10 mouse cellular contexts compared by ENCODE assay signal in genomic region chr9:114736442-114736841, GRCm38 (mm10). TPM values are rescaled to one million over a fixed set of nuclear protein-coding genes. Genes with fewer than 3 reads are reported as not detected.
DNase-seq lines count a peak whose midpoint lies in the region; ATAC-seq lines count a peak whose summit lies in the region.
"Had no signal": no experiment of that assay in that cellular context is flagged by ENCODE, and none has a peak within 500 bp of the region (broad histone marks: within the 10 kb centered on the region; RNA-seq: fewer than 3 reads in every experiment).

No protein-coding gene starts in this region.

- no peak overlapping the region for H3K9ac ChIP-seq in intestine, embryonic 16.5 days (ENCODE audit: low read depth, low read length)
- H3K9ac ChIP-seq in intestine, embryonic 15.5 days: no peak overlapping the region
- no peak overlapping the region for H3K9ac ChIP-seq in heart, embryonic 12.5 days

- peak; percentile 27; the same call in 1 of the 2 replicates for ATAC-seq in intestine, embryonic 16.5 days
- ATAC-seq in intestine, embryonic 15.5 days: no peak
- ATAC-seq in heart, embryonic 12.5 days (ENCODE audit: insufficient number of reproducible peaks, low FRiP score): peak; percentile 61
- ATAC-seq in megakaryocyte-erythroid progenitor cell, adult 5-6 weeks (replicated peaks; ENCODE audit: low FRiP score, low TSS enrichment, poor library complexity, severe bottlenecking): 0 out of 2 replicates have a peak, but pooled peaks have one; percentile 1

- WGBS in intestine, embryonic 16.5 days: 72% methylated on average over 11 of the region's 11 CpGs
- WGBS in intestine, embryonic 15.5 days: 69% methylated on average over 11 of the region's 11 CpGs
- WGBS in heart, embryonic 12.5 days: 36% methylated on average over 11 of the region's 11 CpGs

- no peaks in the 10 kb centered on the region for H3K27me3 ChIP-seq in intestine, embryonic 16.5 days (replicated peaks; ENCODE audit: control insufficient read depth, insufficient read depth, low read length)
- H3K27me3 ChIP-seq in intestine, embryonic 15.5 days (replicated peaks): no peaks in the 10 kb centered on the region
- H3K27me3 ChIP-seq in heart, embryonic 12.5 days (replicated peaks): no peaks in the 10 kb centered on the region

- H3K4me3 ChIP-seq in intestine, embryonic 16.5 days (ENCODE audit: low read length): no peak overlapping the region
- H3K4me3 ChIP-seq in intestine, embryonic 15.5 days (replicated peaks): no peak overlapping the region
- no peak overlapping the region for H3K4me3 ChIP-seq in heart, embryonic 12.5 days
- H3K4me3 ChIP-seq: erythroblast, embryonic 14.5 days; layer of hippocampus, adult 2 months had no signal

- no peak overlapping the region for H3K27ac ChIP-seq in intestine, embryonic 16.5 days (ENCODE audit: low read length)
- H3K27ac ChIP-seq in intestine, embryonic 15.5 days: no peak overlapping the region
- H3K27ac ChIP-seq in heart, embryonic 12.5 days (ENCODE audit: poor library complexity, severe bottlenecking): peak overlapping the region; percentile 81
- H3K27ac ChIP-seq: layer of hippocampus, adult 2 months had no signal

- H3K9me3 ChIP-seq in intestine, embryonic 16.5 days (ENCODE audit: control insufficient read depth, low read length): no peaks in the 10 kb centered on the region
- H3K9me3 ChIP-seq in intestine, embryonic 15.5 days: no peaks in the 10 kb centered on the region
- no peaks in the 10 kb centered on the region for H3K9me3 ChIP-seq in heart, embryonic 12.5 days (replicated peaks)

- H3K36me3 ChIP-seq in intestine, embryonic 16.5 days (ENCODE audit: control insufficient read depth, insufficient read depth, low read length): no peaks in the 10 kb centered on the region
- 0 out of 2 replicates have a peak, but pooled peaks cover 5% of the 10 kb centered on the region for H3K36me3 ChIP-seq in intestine, embryonic 15.5 days
- H3K36me3 ChIP-seq in heart, embryonic 12.5 days: peaks cover 23% of the 10 kb centered on the region

- H3K4me1 ChIP-seq in intestine, embryonic 16.5 days (ENCODE audit: control insufficient read depth, insufficient read depth, low read length): peaks cover 31% of the 10 kb centered on the region
- peaks cover 16% of the 10 kb centered on the region for H3K4me1 ChIP-seq in intestine, embryonic 15.5 days (replicated peaks)
- peaks cover 51% of the 10 kb centered on the region for H3K4me1 ChIP-seq in heart, embryonic 12.5 days (replicated peaks)

- DNase-seq in kidney, postnatal 14 days: peak; percentile 69
- no peak for DNase-seq in cerebellum, adult 18-20 months
- DNase-seq in B cell, adult 2 months: no peak
- no peak for DNase-seq in frontal cortex, postnatal 25 days (ENCODE audit: low spot score in 2 of 2)

- no peak overlapping the region for H3K4me2 ChIP-seq in intestine, embryonic 16.5 days (ENCODE audit: low read depth, low read length)
- no peak overlapping the region for H3K4me2 ChIP-seq in intestine, embryonic 15.5 days (replicated peaks)
- H3K4me2 ChIP-seq in heart, embryonic 12.5 days: peak overlapping the region; percentile 52

RNA-seq across cellular contexts. Expression of gene Cmtm6, which starts 5.5 kb away (rescaled TPM):
- 100 and 113 TPM in 2 replicates for polyA plus RNA-seq in intestine, embryonic 16.5 days (2015; fragmentation: Nextera tagmentation; extraction: Ambion mirVana)
- 77.5 and 77.7 TPM in 2 replicates for polyA plus RNA-seq in intestine, embryonic 15.5 days (2015; fragmentation: Nextera tagmentation; extraction: Ambion mirVana)
- 42.2 and 43.9 TPM in 2 replicates for polyA plus RNA-seq in heart, embryonic 12.5 days (2016; fragmentation: Nextera tagmentation; extraction: Ambion mirVana)
- 21.3 and 22.7 TPM in 2 replicates for total RNA-seq in megakaryocyte-erythroid progenitor cell, adult 5-6 weeks (2014; fragmentation: Nextera tagmentation)
- total RNA-seq in megakaryocyte-erythroid progenitor cell, adult 5-6 weeks (2017): 38.9 and 41.3 TPM in 2 replicates

RNA-seq across cellular contexts. Expression of gene Cmtm7, which starts 45.2 kb away (rescaled TPM):
- polyA plus RNA-seq in intestine, embryonic 16.5 days (2015; fragmentation: Nextera tagmentation; extraction: Ambion mirVana): 82.5 and 86.6 TPM in 2 replicates
- 89.8 and 100 TPM in 2 replicates for polyA plus RNA-seq in intestine, embryonic 15.5 days (2015; fragmentation: Nextera tagmentation; extraction: Ambion mirVana)
- polyA plus RNA-seq in heart, embryonic 12.5 days (2016; fragmentation: Nextera tagmentation; extraction: Ambion mirVana): 104 TPM in 2 replicates
- 189 and 199 TPM in 2 replicates for total RNA-seq in megakaryocyte-erythroid progenitor cell, adult 5-6 weeks (2014; fragmentation: Nextera tagmentation)
- total RNA-seq in megakaryocyte-erythroid progenitor cell, adult 5-6 weeks (2017): 144 and 195 TPM in 2 replicates

RNA-seq across cellular contexts. Expression of gene Dync1li1, which starts 47.9 kb away (rescaled TPM):
- polyA plus RNA-seq in intestine, embryonic 16.5 days (2015; fragmentation: Nextera tagmentation; extraction: Ambion mirVana): 48.1 and 52.2 TPM in 2 replicates
- 49.9 and 54.7 TPM in 2 replicates for polyA plus RNA-seq in intestine, embryonic 15.5 days (2015; fragmentation: Nextera tagmentation; extraction: Ambion mirVana)
- polyA plus RNA-seq in heart, embryonic 12.5 days (2016; fragmentation: Nextera tagmentation; extraction: Ambion mirVana): 78.3 and 81.8 TPM in 2 replicates
- total RNA-seq in megakaryocyte-erythroid progenitor cell, adult 5-6 weeks (2014; fragmentation: Nextera tagmentation): 28.2 and 29.8 TPM in 2 replicates
- total RNA-seq in megakaryocyte-erythroid progenitor cell, adult 5-6 weeks (2017): 40.9 and 52.6 TPM in 2 replicates
